Mouse (Mus musculus) MEL (cell line): ENCODE measurements around the gene E130208F15Rik. TPM values are rescaled to one million over a fixed set of nuclear protein-coding genes. Genes with fewer than 3 reads are reported as not detected.

Experiments used
- DNase-seq: peaks from one replicate; pipeline ENCODE4 v3.0.0; 2011; ENCODE audit warnings: low read depth, low spot score
- H3K27ac ChIP-seq: 2 replicates; pipeline ENCODE4 v1.5.1; 2012; ENCODE audit warnings: low read depth, mild to moderate bottlenecking, control low read depth, low read length, moderate library complexity; ENCODE audit not compliant: control insufficient read depth
- H3K27me3 ChIP-seq, 2 experiments: fragments of 150-350 bp in 1 of 2; sonication (generic) in 1 of 2; 2 replicates each; pipeline ENCODE4 v1.6.1; 2012; ENCODE audit warnings: low read length in 2 of 2, mild to moderate bottlenecking in 2 of 2, improper control_type of control experiment in 1 of 2, moderate library complexity in 1 of 2; ENCODE audit not compliant: insufficient read depth in 2 of 2, control insufficient read depth in 1 of 2
- H3K36me3 ChIP-seq, 2 experiments: 2 replicates each; pipeline ENCODE4 v1.6.1; 2012 to 2014; ENCODE audit warnings: low read length in 2 of 2, improper control_type of control experiment in 1 of 2, inconsistent platforms in 1 of 2, mild to moderate bottlenecking in 1 of 2; ENCODE audit not compliant: insufficient read depth in 2 of 2, control insufficient read depth in 1 of 2
- H3K4me1 ChIP-seq, 2 experiments: fragments of 150-350 bp in 1 of 2; sonication (generic) in 1 of 2; 2 replicates each; pipeline ENCODE4 v1.6.1; 2012; ENCODE audit warnings: low read length in 2 of 2, improper control_type of control experiment in 1 of 2, mild to moderate bottlenecking in 1 of 2; ENCODE audit not compliant: insufficient read depth in 2 of 2, control insufficient read depth in 1 of 2
- H3K4me3 ChIP-seq, 2 experiments: fragments of 150-350 bp in 1 of 2; sonication (generic) in 1 of 2; 2 replicates each; pipeline ENCODE4 v1.5.1; 2012; ENCODE audit warnings: low read depth in 2 of 2, low read length in 2 of 2, mild to moderate bottlenecking in 2 of 2, moderate library complexity in 2 of 2, control low read depth in 1 of 2, improper control_type of control experiment in 1 of 2; ENCODE audit not compliant: control insufficient read depth in 1 of 2, insufficient read depth in 1 of 2
- H3K79me2 ChIP-seq: 2 replicates; pipeline ENCODE4 v1.6.1; 2012; ENCODE audit warnings: mild to moderate bottlenecking, low read length, moderate library complexity; ENCODE audit not compliant: control insufficient read depth, poor library complexity, insufficient read depth
- H3K9ac ChIP-seq: 2 replicates; pipeline ENCODE4 v1.6.1; 2012; ENCODE audit warnings: low read depth, mild to moderate bottlenecking, control low read depth, low read length, moderate library complexity; ENCODE audit not compliant: control insufficient read depth, poor library complexity, severe bottlenecking
- H3K9me3 ChIP-seq: fragments of 150-350 bp; sonication (generic); replicated peaks from 2 replicates; pipeline ENCODE4 v1.6.1; 2012; ENCODE audit warnings: mild to moderate bottlenecking, low read length, improper control_type of control experiment, moderate library complexity; ENCODE audit not compliant: insufficient read depth
- CTCF ChIP-seq, 3 experiments: IDR thresholded peaks in 2 of 3; conservative IDR thresholded peaks in 1 of 3; 2 replicates each; pipeline ENCODE4 v1.5.1; 2011 to 2012; ENCODE audit warnings: low read length in 3 of 3, low read depth in 2 of 3, mild to moderate bottlenecking in 2 of 3, improper control_type of control experiment in 1 of 3, inconsistent platforms in 1 of 3, mixed read lengths in 1 of 3, moderate library complexity in 1 of 3; ENCODE audit not compliant: control insufficient read depth in 1 of 3, insufficient read depth in 1 of 3, poor library complexity in 1 of 3, severe bottlenecking in 1 of 3
- E2F4 ChIP-seq: IDR thresholded peaks from 2 replicates; pipeline ENCODE4 v1.6.1; 2011; ENCODE audit warnings: low read depth, low read length, improper control_type of control experiment, borderline replicate concordance
- ELF1 ChIP-seq: IDR thresholded peaks from 2 replicates; pipeline ENCODE4 v1.6.1; 2014; ENCODE audit warnings: low read depth, mild to moderate bottlenecking, inconsistent platforms, low read length, improper control_type of control experiment, moderate library complexity
- EP300 ChIP-seq, 2 experiments: IDR thresholded peaks; 2 replicates each; pipeline ENCODE4 v1.6.1; 2011; ENCODE audit warnings: improper control_type of control experiment in 2 of 2, low read length in 2 of 2, low read depth in 1 of 2, mild to moderate bottlenecking in 1 of 2
- ETS1 ChIP-seq: IDR thresholded peaks from 2 replicates; pipeline ENCODE4 v1.6.1; 2012; ENCODE audit warnings: low read depth, mild to moderate bottlenecking, inconsistent platforms, low read length, improper control_type of control experiment, moderate library complexity
- GABPA ChIP-seq: IDR thresholded peaks from 2 replicates; pipeline ENCODE4 v1.6.1; 2012; ENCODE audit warnings: low read depth, mild to moderate bottlenecking, inconsistent platforms, low read length, improper control_type of control experiment, moderate library complexity
- HCFC1 ChIP-seq: IDR thresholded peaks from 2 replicates; pipeline ENCODE4 v1.6.1; 2012; ENCODE audit warnings: low read depth, mild to moderate bottlenecking, inconsistent platforms, low read length, improper control_type of control experiment, moderate library complexity
- JUND ChIP-seq: IDR thresholded peaks from 2 replicates; pipeline ENCODE4 v1.6.1; 2011; ENCODE audit warnings: low read depth, mild to moderate bottlenecking, improper control_type of control experiment, low read length
- KAT2A ChIP-seq: conservative IDR thresholded peaks from 2 replicates; pipeline ENCODE4 v1.6.1; 2012; ENCODE audit warnings: low read depth, low read length, improper control_type of control experiment, inconsistent platforms
- MAX ChIP-seq: IDR thresholded peaks from 2 replicates; pipeline ENCODE4 v1.6.1; 2011; ENCODE audit warnings: low read length, improper control_type of control experiment
- MAZ ChIP-seq: IDR thresholded peaks from 2 replicates; pipeline ENCODE4 v1.6.1; 2012; ENCODE audit warnings: low read depth, mild to moderate bottlenecking, inconsistent platforms, low read length, improper control_type of control experiment
- MEF2A ChIP-seq: IDR thresholded peaks from 2 replicates; pipeline ENCODE4 v1.6.1; 2014; ENCODE audit warnings: low read depth, mild to moderate bottlenecking, inconsistent platforms, low read length, improper control_type of control experiment; ENCODE audit not compliant: poor library complexity, insufficient replicate concordance, severe bottlenecking; ENCODE audit errors: extremely low read depth
- MXI1 ChIP-seq: IDR thresholded peaks from 2 replicates; pipeline ENCODE4 v1.6.1; 2011; ENCODE audit warnings: mild to moderate bottlenecking, low read depth, low read length, improper control_type of control experiment
- MYC ChIP-seq: IDR thresholded peaks from 2 replicates; pipeline ENCODE4 v1.6.1; 2011; ENCODE audit warnings: low read depth, mild to moderate bottlenecking, low read length, improper control_type of control experiment, moderate library complexity
- NELFE ChIP-seq: IDR thresholded peaks from 2 replicates; pipeline ENCODE4 v1.6.1; 2011; ENCODE audit warnings: low read depth, low read length, improper control_type of control experiment
- NRF1 ChIP-seq: IDR thresholded peaks from 2 replicates; pipeline ENCODE4 v1.6.1; 2014; ENCODE audit warnings: low read depth, mild to moderate bottlenecking, inconsistent platforms, low read length, improper control_type of control experiment, moderate library complexity; ENCODE audit not compliant: poor library complexity, insufficient read depth, severe bottlenecking
- POLR2A ChIP-seq, 2 experiments: IDR thresholded peaks; 2 replicates each; pipeline ENCODE4 v1.6.1; 2011 to 2012; ENCODE audit warnings: low read length in 2 of 2, mild to moderate bottlenecking in 2 of 2, control low read depth in 1 of 2, improper control_type of control experiment in 1 of 2, low read depth in 1 of 2, moderate library complexity in 1 of 2; ENCODE audit not compliant: control insufficient read depth in 1 of 2, insufficient read depth in 1 of 2, poor library complexity in 1 of 2
- POLR2AphosphoS2 ChIP-seq: IDR thresholded peaks from 2 replicates; pipeline ENCODE4 v1.6.1; 2011; ENCODE audit warnings: low read length, improper control_type of control experiment
- POLR2AphosphoS5 ChIP-seq: IDR thresholded peaks from 2 replicates; pipeline ENCODE4 v1.6.1; 2012; ENCODE audit warnings: low read depth, borderline replicate concordance, mild to moderate bottlenecking, inconsistent platforms, low read length, moderate library complexity, mixed read lengths
- SMC3 ChIP-seq: IDR thresholded peaks from 2 replicates; pipeline ENCODE4 v1.6.1; 2011; ENCODE audit warnings: low read depth, low read length, improper control_type of control experiment
- TAL1 ChIP-seq: IDR thresholded peaks from 2 replicates; pipeline ENCODE4 v1.6.1; 2012; ENCODE audit warnings: mild to moderate bottlenecking, inconsistent platforms, low read length, moderate library complexity, mixed read lengths
- TBP ChIP-seq: IDR thresholded peaks from 2 replicates; pipeline ENCODE4 v1.8.0; 2011; ENCODE audit warnings: low read depth, low read length, improper control_type of control experiment
- TCF12 ChIP-seq: IDR thresholded peaks from 2 replicates; pipeline ENCODE4 v1.6.1; 2014; ENCODE audit warnings: low read depth, mild to moderate bottlenecking, inconsistent platforms, low read length, improper control_type of control experiment, moderate library complexity
- UBTF ChIP-seq: IDR thresholded peaks from 2 replicates; pipeline ENCODE4 v1.6.1; 2012; ENCODE audit warnings: low read depth, mild to moderate bottlenecking, inconsistent platforms, low read length, improper control_type of control experiment, moderate library complexity, borderline replicate concordance; ENCODE audit not compliant: insufficient read depth
- USF1 ChIP-seq: IDR thresholded peaks from 2 replicates; pipeline ENCODE4 v1.6.1; 2014; ENCODE audit warnings: low read depth, mild to moderate bottlenecking, inconsistent platforms, low read length, improper control_type of control experiment, moderate library complexity
- ZC3H11A ChIP-seq: IDR thresholded peaks from 2 replicates; pipeline ENCODE4 v1.6.1; 2012; ENCODE audit warnings: low read depth, mild to moderate bottlenecking, inconsistent platforms, low read length, improper control_type of control experiment
- ZKSCAN1 ChIP-seq: IDR thresholded peaks from 2 replicates; pipeline ENCODE4 v1.6.1; 2012; ENCODE audit warnings: low read depth, mild to moderate bottlenecking, inconsistent platforms, low read length, improper control_type of control experiment, moderate library complexity
- ZMIZ1 ChIP-seq: IDR thresholded peaks from 2 replicates; pipeline ENCODE4 v1.6.1; 2012; ENCODE audit warnings: low read depth, mild to moderate bottlenecking, inconsistent platforms, low read length, improper control_type of control experiment, moderate library complexity
- ZNF384 ChIP-seq: IDR thresholded peaks from 2 replicates; pipeline ENCODE4 v1.6.1; 2012; ENCODE audit warnings: low read depth, mild to moderate bottlenecking, inconsistent platforms, low read length, improper control_type of control experiment
- polyA plus RNA-seq, 2 experiments: library from polyadenylated mRNA; stranded (reverse) in 1 of 2; unstranded in 1 of 2; fragments of >175 nt in 1 of 2; fragments of >200 nt in 1 of 2; gene quantifications; 2 replicates each; pipeline versions ENCODE4 v1.2.1 to v1.2.4; 2012; ENCODE audit warnings: low replicate concordance in 2 of 2, low read depth in 1 of 2; ENCODE audit not compliant: insufficient read length in 2 of 2, insufficient read depth in 1 of 2, missing spikeins in 1 of 2
- total RNA-seq: library from RNA; depleted of rRNA; stranded (reverse); fragments of 300-350 nt; gene quantifications from 2 replicates; pipeline ENCODE4 v1.2.3, GENCODE M21; 2012

Gene E130208F15Rik
- total and polyA plus RNA-seq, 3 experiments, result 0.96 to 3.2 TPM; not detected in 1

DNA sequence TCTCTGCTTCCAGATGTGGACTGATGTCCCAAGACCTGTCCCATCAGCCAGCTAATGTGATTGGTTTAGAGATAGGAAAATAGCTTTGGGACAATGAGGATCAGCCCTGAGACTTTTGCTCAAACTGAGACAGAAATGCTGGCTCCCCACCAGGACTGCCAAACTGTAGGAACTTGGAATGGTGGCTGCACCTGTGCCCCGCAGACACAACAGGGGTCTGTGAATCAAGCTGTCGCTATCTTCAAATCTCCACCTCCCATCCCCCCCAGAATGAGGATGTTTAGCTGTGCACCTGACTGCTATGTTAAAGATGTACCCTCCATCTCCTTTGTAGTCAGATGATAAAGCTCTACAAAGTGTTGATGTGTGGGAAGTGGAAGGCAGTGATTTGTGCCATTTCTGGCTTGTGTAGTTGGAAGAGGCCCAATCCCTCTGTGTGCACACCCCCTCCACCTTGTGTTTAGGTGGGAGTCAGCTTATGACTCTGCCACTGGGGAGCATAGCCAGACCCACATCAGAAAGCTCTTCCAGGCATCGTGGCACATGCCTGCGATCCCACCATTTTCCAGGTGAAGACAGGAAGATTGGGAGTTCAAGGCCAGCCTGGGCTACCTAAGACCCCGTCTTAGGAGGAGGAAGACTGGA, 2.9 kb downstream of the E130208F15Rik start:
- TF ChIP-seq E2F4, result no peak
- TF ChIP-seq TCF12, result no peak
- TF ChIP-seq ZMIZ1, result no peak
- no peak for TF ChIP-seq MEF2A
- TF ChIP-seq POLR2AphosphoS5, result no peak
- TF ChIP-seq ELF1, result no peak
- no peak for TF ChIP-seq JUND
- TF ChIP-seq POLR2A (IDR thresholded peaks at IDR 0.05; ENCODE audit: control insufficient read depth in 1 of 2, insufficient read depth in 1 of 2, low read depth in 1 of 2, low read length in 2 of 2, poor library complexity in 1 of 2), result no peak
- TF ChIP-seq USF1, result no peak
- no peak for TF ChIP-seq POLR2AphosphoS2
- no peak for TF ChIP-seq ZKSCAN1
- DNase-seq, result no peak
- H3K4me1 ChIP-seq, result peaks cover 0 to 7% of the 10 kb centered on the region in 2 experiments; a peak in 2 of 4 replicates

DNA sequence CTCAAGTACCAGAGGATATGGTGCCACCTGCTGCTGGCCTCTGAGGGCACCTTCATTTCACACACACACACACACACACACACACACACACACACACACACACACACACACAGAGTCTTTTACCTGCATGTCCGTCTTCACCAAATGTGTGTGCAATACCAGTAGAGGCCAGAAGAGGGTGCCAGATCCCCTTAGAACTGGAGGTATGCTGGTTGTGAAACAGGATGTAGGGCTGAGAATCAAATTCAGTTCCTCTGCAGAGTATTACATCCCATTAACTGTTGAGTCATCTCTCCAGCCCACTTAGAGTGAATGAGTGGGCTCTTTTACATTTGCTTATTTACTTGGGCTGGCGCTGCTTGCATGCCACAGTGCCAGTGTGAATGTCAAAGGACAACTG, 3.8 kb downstream of the E130208F15Rik start:
- Histone ChIP-seq H3K27ac (no peak overlapping the region), H3K36me3 (peaks cover 0 to 10% of the 10 kb centered on the region in 2 experiments; a peak in 2 of 4 replicates), H3K4me1 (peaks cover 0 to 7% of the 10 kb centered on the region in 2 experiments; a peak in 1 of 4 replicates), H3K9ac (no peak overlapping the region), H3K9me3 (no peaks in the 10 kb centered on the region), H3K4me3 (no peak overlapping the region), H3K79me2 (peaks cover 7% of the 10 kb centered on the region; the same call in 1 of the 2 replicates), H3K27me3 (peaks cover 0 to 2% of the 10 kb centered on the region in 2 experiments; a peak in 3 of 4 replicates)
- peak; percentile 88 for DNase-seq
- TF ChIP-seq HCFC1 (no peak), NRF1 (no peak), TAL1 (no peak), POLR2AphosphoS5 (no peak), MEF2A (no peak), CTCF (IDR thresholded peaks at IDR 0.05 in 2 of 3, conservative IDR thresholded peaks at IDR 0.05 in 1 of 3; ENCODE audit: control insufficient read depth in 1 of 3, insufficient read depth in 1 of 3, low read depth in 2 of 3, low read length in 3 of 3, poor library complexity in 1 of 3, severe bottlenecking in 1 of 3) (peak; percentile 66 to 75 (median 67)), TCF12 (no peak), MXI1 (no peak), MAZ (no peak), ZKSCAN1 (no peak), KAT2A (no peak), SMC3 (peak; percentile 61), MYC (no peak), ETS1 (no peak), TBP (no peak), GABPA (no peak), EP300 (IDR thresholded peaks at IDR 0.05; ENCODE audit: low read depth in 1 of 2, low read length in 2 of 2) (no peak), ELF1 (no peak), NELFE (no peak), MAX (no peak), ZNF384 (no peak), UBTF (no peak), ZC3H11A (0 out of 2 replicates have a peak, but pooled peaks have one; percentile 28), POLR2A (IDR thresholded peaks at IDR 0.05; ENCODE audit: control insufficient read depth in 1 of 2, insufficient read depth in 1 of 2, low read depth in 1 of 2, low read length in 2 of 2, poor library complexity in 1 of 2) (no peak), ZMIZ1 (no peak)

More for the DNA sequence above, 2.9 kb downstream of the E130208F15Rik start:
- Histone ChIP-seq H3K9me3 (no peaks in the 10 kb centered on the region), H3K9ac (no peak overlapping the region), H3K36me3 (peaks cover 0 to 10% of the 10 kb centered on the region in 2 experiments; a peak in 2 of 4 replicates), H3K79me2 (peaks cover 7% of the 10 kb centered on the region; the same call in 1 of the 2 replicates), H3K27me3 (peaks cover 0 to 2% of the 10 kb centered on the region in 2 experiments; a peak in 3 of 4 replicates), H3K4me3 (no peak overlapping the region), H3K27ac (no peak overlapping the region)
